Mouse (Mus musculus): ENCODE measurements around the gene Prr15.

Prr15 gene

GRCm38 (mm10) chr6:54325246-54325885 lies at the start of gene Prr15:
TSS of gene Prr15 (plus strand) at chr6:54325835.
- no peak for DNase-seq (ENCODE audit: low read depth in 2 of 2, low spot score in 2 of 2)

GRCm38 (mm10) chr6:54277234-54277633 lies 48.4 kb upstream of the Prr15 start:
- DNase-seq (ENCODE audit: low read depth in 2 of 2, low spot score in 2 of 2) = no peak

DNA sequence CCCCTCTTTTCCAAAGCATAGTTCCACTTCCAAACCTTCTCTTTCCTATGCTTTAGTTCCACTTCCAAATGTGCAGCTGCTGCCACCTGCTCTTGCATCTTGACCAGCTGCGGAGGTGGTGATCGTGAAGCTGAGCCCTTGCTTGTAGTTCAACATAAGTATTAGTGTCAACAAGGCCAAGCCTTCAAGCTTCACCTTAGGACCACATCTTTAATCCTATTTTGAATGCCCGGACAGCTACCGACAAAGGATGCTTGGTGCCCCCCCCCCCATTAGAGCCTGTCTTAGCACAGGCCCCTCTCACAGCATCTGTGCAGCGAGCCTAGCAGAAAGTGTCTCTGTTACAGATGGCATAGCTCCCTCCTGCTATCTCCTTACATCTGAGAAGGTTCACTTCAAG lies 47.8 kb upstream of the Prr15 start:
- no peak for DNase-seq (ENCODE audit: low read depth in 2 of 2, low spot score in 2 of 2)

GRCm38 (mm10) chr6:54278613-54279012 lies 47.0 kb upstream of the Prr15 start:
- DNase-seq (ENCODE audit: low read depth in 2 of 2, low spot score in 2 of 2) = no peak

- no peak for DNase-seq (ENCODE audit: low read depth in 2 of 2, low spot score in 2 of 2)
Observed at GRCm38 (mm10) chr6:54279391-54279790, 46.2 kb upstream of the Prr15 start.

GRCm38 (mm10) chr6:54280248-54280647 lies 45.4 kb upstream of the Prr15 start:
- DNase-seq (ENCODE audit: low read depth in 2 of 2, low spot score in 2 of 2) = no peak

GRCm38 (mm10) chr6:54283299-54283698 lies 42.3 kb upstream of the Prr15 start:
- no peak for DNase-seq (ENCODE audit: low read depth in 2 of 2, low spot score in 2 of 2)

DNA sequence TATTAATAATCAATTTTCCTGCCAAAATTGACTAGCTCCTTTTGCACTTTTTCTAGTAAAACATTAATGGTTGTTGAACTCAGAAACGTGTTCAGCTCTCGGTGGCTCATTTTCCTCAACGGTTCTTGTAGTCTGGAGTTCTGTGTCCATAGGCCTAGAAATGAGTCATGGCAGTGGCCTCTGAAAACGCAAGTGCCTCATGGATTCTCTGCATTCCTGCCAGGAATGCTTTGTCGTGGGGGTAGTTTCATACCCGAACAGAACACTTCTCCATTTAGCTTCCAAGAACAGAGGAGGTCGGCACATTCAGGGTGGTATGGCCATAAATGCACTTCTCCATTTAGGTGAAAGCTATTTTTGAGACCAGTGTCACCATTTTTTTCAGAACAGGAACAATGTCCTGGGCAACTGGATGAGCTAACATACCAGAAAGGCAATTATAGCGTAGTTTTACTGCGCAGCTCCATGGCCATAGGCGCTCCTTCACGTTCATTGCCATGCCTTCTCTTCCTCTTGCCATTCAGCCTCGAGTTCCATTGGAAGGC lies 41.4 kb upstream of the Prr15 start:
- DNase-seq (ENCODE audit: low read depth in 2 of 2, low spot score in 2 of 2) = no peak

DNA sequence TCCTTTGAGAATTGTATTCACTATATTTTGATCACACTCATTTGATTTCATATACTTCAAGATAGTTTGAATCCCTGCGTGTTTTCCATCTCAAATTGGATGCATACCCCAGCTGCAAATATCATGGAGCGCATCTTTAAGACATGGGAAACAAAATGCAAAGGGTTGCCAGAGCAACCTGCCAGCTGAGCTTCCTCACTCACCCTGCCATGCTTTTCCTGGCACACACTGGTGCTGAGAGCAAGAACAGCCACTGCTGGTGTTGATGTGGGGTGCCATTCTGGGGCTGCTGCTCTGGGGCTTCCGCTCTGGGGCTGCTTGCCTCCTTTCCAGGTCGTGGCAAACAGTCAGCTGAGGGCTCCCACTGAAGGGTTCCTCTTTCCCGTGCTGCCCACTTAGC lies 38.8 kb upstream of the Prr15 start:
- DNase-seq (ENCODE audit: low read depth in 2 of 2, low spot score in 2 of 2) = no peak

GRCm38 (mm10) chr6:54289774-54290500 lies 35.7 kb upstream of the Prr15 start:
- no peak for DNase-seq (ENCODE audit: low read depth in 2 of 2, low spot score in 2 of 2)

- DNase-seq (ENCODE audit: low read depth in 2 of 2, low spot score in 2 of 2) = no peak
Observed at GRCm38 (mm10) chr6:54297231-54297630, 28.4 kb upstream of the Prr15 start.

GRCm38 (mm10) chr6:54299417-54299816 lies 26.2 kb upstream of the Prr15 start:
- DNase-seq (ENCODE audit: low read depth in 2 of 2, low spot score in 2 of 2) = no peak

DNA sequence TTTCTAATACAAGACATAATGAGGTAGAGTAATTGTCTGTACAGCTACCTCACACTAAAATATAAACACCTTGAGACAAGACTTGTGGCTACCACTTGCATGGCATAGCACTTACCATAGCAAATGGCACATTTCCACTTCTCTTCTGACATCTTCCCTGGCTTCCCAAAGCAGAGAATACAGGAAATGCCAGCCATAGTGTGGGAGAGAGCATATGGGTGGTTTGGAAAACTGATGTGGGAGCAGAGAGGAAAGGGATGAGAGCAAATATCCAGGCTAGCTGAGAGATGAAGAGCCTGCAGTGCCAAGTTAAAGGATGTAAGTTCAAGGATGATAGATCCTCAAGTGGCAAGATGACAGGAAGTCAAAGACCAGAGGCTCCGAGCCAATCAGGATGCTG lies 19.9 kb upstream of the Prr15 start:
- DNase-seq (ENCODE audit: low read depth in 2 of 2, low spot score in 2 of 2) = no peak

DNA sequence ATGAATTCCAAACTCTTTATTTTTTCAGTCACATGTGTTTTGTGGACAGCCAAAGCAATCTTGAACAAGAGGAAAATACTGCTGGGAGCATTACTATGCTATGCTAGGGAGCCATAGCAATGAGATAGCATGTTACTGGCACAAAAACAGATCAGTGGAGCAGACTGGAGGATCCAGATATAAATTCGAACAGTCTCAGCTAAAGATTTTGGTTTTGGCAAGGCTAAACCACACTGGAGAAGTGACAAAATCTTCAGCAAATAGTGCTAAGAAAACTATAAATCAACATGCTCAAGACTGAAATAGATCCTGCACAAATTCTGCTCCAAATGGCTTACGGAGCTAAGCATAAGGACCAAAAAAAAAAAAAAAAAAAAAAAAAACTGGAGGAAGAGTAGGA lies 12.6 kb upstream of the Prr15 start:
- DNase-seq (ENCODE audit: low read depth in 2 of 2, low spot score in 2 of 2) = no peak

DNA sequence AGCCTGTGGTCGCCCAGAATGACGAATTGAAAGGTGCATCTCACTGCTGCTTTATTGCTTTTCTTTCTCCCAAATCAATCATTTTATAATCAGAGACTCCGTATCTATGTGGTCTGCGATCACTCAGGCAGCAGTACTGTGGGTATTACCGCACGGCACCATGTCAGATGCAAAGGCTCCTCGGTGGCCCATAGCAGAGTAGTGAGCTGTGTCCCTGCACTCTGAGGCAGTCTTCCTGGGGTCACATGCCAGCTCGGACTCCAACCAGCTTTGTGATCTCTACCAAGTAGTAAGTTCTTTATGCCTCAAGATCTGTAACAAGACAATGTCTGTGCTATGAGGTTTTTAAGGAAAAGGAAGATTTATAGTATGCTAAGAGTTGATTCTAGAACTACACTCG lies 7.0 kb upstream of the Prr15 start:
- DNase-seq (ENCODE audit: low read depth in 2 of 2, low spot score in 2 of 2) = no peak

- DNase-seq (ENCODE audit: low read depth in 2 of 2, low spot score in 2 of 2) = no peak
Observed at GRCm38 (mm10) chr6:54319198-54319597, 6.4 kb upstream of the Prr15 start.

- no peak for DNase-seq (ENCODE audit: low read depth in 2 of 2, low spot score in 2 of 2)
Observed at GRCm38 (mm10) chr6:54320236-54320635, 5.4 kb upstream of the Prr15 start.

- no peak for DNase-seq (ENCODE audit: low read depth in 2 of 2, low spot score in 2 of 2)
Observed at GRCm38 (mm10) chr6:54326671-54327625, 1.3 kb downstream of the Prr15 start.

- DNase-seq (ENCODE audit: low read depth in 2 of 2, low spot score in 2 of 2) = no peak
Observed at GRCm38 (mm10) chr6:54327626-54328003, 2.0 kb downstream of the Prr15 start.

DNA sequence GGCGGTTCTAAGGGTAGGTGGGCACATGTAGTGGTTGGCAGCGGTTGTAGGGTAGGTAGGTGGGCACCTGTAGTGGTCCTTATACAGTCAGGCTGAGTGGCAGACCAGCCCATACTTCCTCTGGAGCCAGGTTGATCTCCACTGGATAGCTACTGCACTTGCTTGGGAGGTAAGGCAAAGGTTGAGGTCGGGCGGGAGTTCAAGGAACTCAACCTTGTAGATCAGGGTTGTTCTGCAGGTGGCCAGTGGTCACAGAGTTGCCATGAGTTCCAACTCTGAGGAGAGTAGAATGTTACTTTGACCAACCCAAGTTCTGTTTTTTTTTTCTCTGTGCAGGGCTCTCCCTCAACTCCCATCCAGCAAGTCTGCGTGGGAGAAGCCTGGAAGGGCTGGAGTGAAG lies 3.1 kb downstream of the Prr15 start:
- no peak for DNase-seq (ENCODE audit: low read depth in 2 of 2, low spot score in 2 of 2)

DNA sequence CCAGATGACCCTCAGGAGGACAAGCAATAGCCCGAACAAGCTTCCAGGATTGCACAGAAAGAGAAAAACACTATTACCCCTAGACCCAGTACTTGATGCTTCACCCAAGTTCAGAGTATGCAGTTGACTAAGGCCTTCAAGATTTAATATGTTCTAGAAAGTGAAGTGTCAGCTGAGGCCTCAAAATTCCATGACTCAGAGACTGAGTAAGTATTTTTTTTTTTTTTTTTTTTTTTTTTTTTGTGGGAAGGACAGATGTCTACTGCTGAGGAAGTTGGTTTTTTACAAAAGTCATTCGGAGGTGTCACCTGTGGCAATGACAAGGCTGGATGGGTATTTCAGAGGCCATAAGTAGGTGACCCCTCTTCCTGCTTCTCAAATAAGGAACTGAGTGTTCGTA lies 4.0 kb downstream of the Prr15 start:
- DNase-seq (ENCODE audit: low read depth in 2 of 2, low spot score in 2 of 2) = no peak

- no peak for DNase-seq (ENCODE audit: low read depth in 2 of 2, low spot score in 2 of 2)
Observed at GRCm38 (mm10) chr6:54330166-54330565, 4.5 kb downstream of the Prr15 start.

All from CD8-positive naive resting alpha-beta T cell, adult 2 months (primary cell).